Mouse (Mus musculus) heart, postnatal 0 days (tissue): ENCODE results near the gene Ckb. TPM values are rescaled to one million over a fixed set of nuclear protein-coding genes. Genes with fewer than 3 reads are reported as not detected.
A peak's percentile ranks its signal among the peaks of the same experiment; 100 is the strongest.

Source experiments
- ATAC-seq: fragments of 200-750 bp; cut with Nextera tagmentation; 2 replicates; pipeline ENCODE4 v1.8.0; 2017; ENCODE audit warnings: low read depth, moderate number of reproducible peaks, moderate library complexity; ENCODE audit not compliant: insufficient read depth
- DNase-seq: peaks from one replicate; pipeline ENCODE4 v3.0.0-alpha.2; 2016; ENCODE audit warnings: low spot score
- H3K27ac ChIP-seq: fragments of 300-500 bp; sonication (generic); 2 replicates; pipeline ENCODE4 v1.5.1; 2014; ENCODE audit warnings: low read depth, mild to moderate bottlenecking
- H3K27me3 ChIP-seq: fragments of 300-500 bp; sonication (generic); 2 replicates; pipeline ENCODE4 v1.6.1; 2014; ENCODE audit warnings: low read length, mixed read lengths; ENCODE audit not compliant: control insufficient read depth, insufficient read depth
- H3K36me3 ChIP-seq: fragments of 300-500 bp; sonication (generic); replicated peaks from 2 replicates; pipeline ENCODE4 v1.6.1; 2014; ENCODE audit warnings: low read length, mixed read lengths; ENCODE audit not compliant: control insufficient read depth, insufficient read depth
- H3K4me1 ChIP-seq: fragments of 300-500 bp; sonication (generic); 2 replicates; pipeline ENCODE4 v1.6.1; 2014; ENCODE audit warnings: antibody characterized with exemption; ENCODE audit not compliant: control insufficient read depth, insufficient read depth
- H3K4me2 ChIP-seq: fragments of 300-500 bp; sonication (generic); 2 replicates; pipeline ENCODE4 v1.6.1; 2014; ENCODE audit warnings: low read depth, mild to moderate bottlenecking, low read length, moderate library complexity
- H3K4me3 ChIP-seq: fragments of 300-500 bp; sonication (generic); 2 replicates; pipeline ENCODE4 v1.5.1; 2014; ENCODE audit warnings: low read depth, low read length
- H3K9ac ChIP-seq: fragments of 300-500 bp; sonication (generic); replicated peaks from 2 replicates; pipeline ENCODE4 v1.6.1; 2014; ENCODE audit warnings: low read depth, low read length, mixed read lengths
- H3K9me3 ChIP-seq: fragments of 300-500 bp; sonication (generic); replicated peaks from 2 replicates; pipeline ENCODE4 v1.6.1; 2016; ENCODE audit warnings: low read length; ENCODE audit not compliant: control insufficient read depth
- CTCF ChIP-seq: IDR thresholded peaks from 2 replicates; pipeline ENCODE4 v1.5.1; 2016; ENCODE audit warnings: antibody characterized with exemption, control low read depth, low read depth
- EP300 ChIP-seq: IDR thresholded peaks from 2 replicates; pipeline ENCODE4 v1.6.1; 2016; ENCODE audit warnings: antibody characterized with exemption, low read depth
- WGBS: fragments of 180-500 bp; shearing (Covaris S2); extraction: QIAGEN DNeasy Blood & Tissue Kit; methylation state at CpG from one replicate; pipeline ENCODE4 v1.1.7; 2014; 5-methylcytosine and 5-hydroxymethylcytosine counted together
- polyA plus RNA-seq: library from polyadenylated mRNA; unstranded; fragments of >200 nt; fragmentation: Nextera tagmentation; extraction: Ambion mirVana; gene quantifications from 2 replicates; pipeline ENCODE4 v1.2.1, GENCODE M21; 2015
- total RNA-seq: library from RNA; depleted of rRNA; stranded (reverse); fragments of >200 nt; gene quantifications from 2 replicates; pipeline ENCODE4 v1.2.3, GENCODE M21; 2014; ENCODE audit warnings: low replicate concordance

Ckb gene
- total and polyA plus RNA-seq, 2 experiments from 2014 or later, result 359 to 735 TPM

- Histone ChIP-seq H3K27ac (0 out of 2 replicates have a peak overlapping the region, but pooled peaks have one; percentile 40), H3K4me2 (no peak overlapping the region), H3K36me3 (no peaks in the 10 kb centered on the region), H3K9me3 (no peaks in the 10 kb centered on the region), H3K4me3 (no peak overlapping the region), H3K9ac (no peak overlapping the region; the same call in 1 of the 2 replicates), H3K27me3 (no peaks in the 10 kb centered on the region), H3K4me1 (peaks cover 57% of the 10 kb centered on the region)
- WGBS, result 18% methylated on average over 5 of the region's 5 CpGs
- DNase-seq (peak; percentile 24), ATAC-seq (no peak)
- TF ChIP-seq EP300, result no peak
These were observed 19.3 kb upstream of the Ckb start for GRCm38 (mm10) chr12:111691346-111691872.

GRCm38 (mm10) chr12:111689426-111689825 lies 17.3 kb upstream of the Ckb start:
- H3K4me3 ChIP-seq, result no peak overlapping the region
- no peaks in the 10 kb centered on the region for H3K9me3 ChIP-seq
- WGBS, result 42% methylated on average over 11 of the region's 11 CpGs
- H3K27ac ChIP-seq, result peak overlapping the region; percentile 11; the same call in 1 of the 2 replicates
- no peak overlapping the region for H3K4me2 ChIP-seq
- no peaks in the 10 kb centered on the region for H3K27me3 ChIP-seq
- no peak for TF ChIP-seq EP300
- no peak for TF ChIP-seq CTCF
- ATAC-seq, result no peak
- H3K9ac ChIP-seq, result no peak overlapping the region
- no peak for DNase-seq
- H3K36me3 ChIP-seq, result no peaks in the 10 kb centered on the region
- peaks cover 52% of the 10 kb centered on the region for H3K4me1 ChIP-seq

- no peak overlapping the region for H3K9ac ChIP-seq
- H3K27me3 ChIP-seq, result no peaks in the 10 kb centered on the region
- no peak overlapping the region for H3K4me2 ChIP-seq
- H3K9me3 ChIP-seq, result no peaks in the 10 kb centered on the region
- no peak overlapping the region for H3K4me3 ChIP-seq
- peaks cover 43% of the 10 kb centered on the region for H3K4me1 ChIP-seq
- H3K27ac ChIP-seq, result peak overlapping the region; percentile 98
- 10% methylated on average over 2 of the region's 2 CpGs for WGBS
- no peak for TF ChIP-seq CTCF
- TF ChIP-seq EP300, result no peak
- no peaks in the 10 kb centered on the region for H3K36me3 ChIP-seq
- DNase-seq (no peak), ATAC-seq (0 out of 2 replicates have a peak, but pooled peaks have one; percentile 3)
These were observed 15.9 kb upstream of the Ckb start for GRCm38 (mm10) chr12:111688069-111688428.

- TF ChIP-seq CTCF (no peak), EP300 (no peak; the same call in 1 of the 2 replicates)
- Histone ChIP-seq H3K4me1 (peaks cover 47% of the 10 kb centered on the region), H3K4me2 (no peak overlapping the region), H3K9me3 (no peaks in the 10 kb centered on the region), H3K27me3 (no peaks in the 10 kb centered on the region), H3K9ac (peak overlapping the region; percentile 9; the same call in 1 of the 2 replicates), H3K27ac (peak overlapping the region; percentile 98), H3K36me3 (no peaks in the 10 kb centered on the region), H3K4me3 (no peak overlapping the region)
- ATAC-seq (peak; percentile 91), DNase-seq (peak; percentile 92)
- WGBS, result 6% methylated on average over 14 of the region's 14 CpGs
These were observed 15.4 kb upstream of the Ckb start for GRCm38 (mm10) chr12:111687350-111688068.

GRCm38 (mm10) chr12:111686390-111686789 lies 14.3 kb upstream of the Ckb start:
- H3K4me1 ChIP-seq, result peaks cover 50% of the 10 kb centered on the region
- H3K9me3 ChIP-seq, result no peaks in the 10 kb centered on the region
- H3K27me3 ChIP-seq, result no peaks in the 10 kb centered on the region
- no peaks in the 10 kb centered on the region for H3K36me3 ChIP-seq
- WGBS, result 76% methylated on average over 4 of the region's 4 CpGs
- no peak overlapping the region for H3K4me2 ChIP-seq
- H3K4me3 ChIP-seq, result no peak overlapping the region
- 0 out of 2 replicates have a peak overlapping the region, but pooled peaks have one; percentile 9 for H3K9ac ChIP-seq
- DNase-seq, result no peak
- no peak for TF ChIP-seq CTCF
- no peak for TF ChIP-seq EP300
- peak overlapping the region; percentile 98 for H3K27ac ChIP-seq
- ATAC-seq, result no peak
